Mouse (Mus musculus): ENCODE measurements around the gene Pou2f2. TPM values are rescaled to one million over a fixed set of nuclear protein-coding genes. Genes with fewer than 3 reads are reported as not detected.

The Pou2f2 gene
- total RNA-seq, 2 experiments from 2014 or later: 0.44 to 0.60 TPM

GRCm38 (mm10) chr7:25203624-25204023, 24.1 kb upstream of the Pou2f2 start:
- intact Hi-C loops (cut with DNase I): no loop called here
- no peak for DNase-seq

DNA sequence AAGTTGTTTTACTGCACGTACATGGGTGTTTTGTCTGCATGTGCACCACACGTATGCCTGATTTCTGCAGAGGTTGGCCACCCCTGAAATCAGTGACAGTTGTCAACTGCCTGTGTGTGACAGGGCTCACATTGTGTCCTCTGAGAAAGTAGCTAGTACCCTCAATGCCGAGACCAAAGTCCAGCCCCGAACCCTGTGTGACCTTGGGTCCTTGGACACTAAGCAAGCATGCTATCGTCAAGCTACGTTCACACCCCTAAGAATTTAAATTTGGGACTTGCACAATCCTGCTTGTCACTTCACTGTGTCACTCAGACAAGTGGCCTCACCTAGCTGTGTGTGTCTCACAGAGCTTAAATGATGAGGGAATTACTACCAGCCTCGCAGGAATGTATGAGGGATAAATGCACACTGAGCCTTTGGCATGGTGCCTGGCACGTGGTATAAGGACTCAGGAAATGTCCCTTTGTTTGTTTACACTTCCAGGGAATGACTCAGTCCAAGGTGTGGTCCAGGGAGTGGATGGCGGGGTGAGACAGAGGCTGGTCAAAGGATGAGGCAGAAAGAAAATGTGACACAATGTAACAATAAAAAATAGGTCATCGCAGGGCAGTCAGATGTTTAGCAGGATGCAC, 18.0 kb upstream of the Pou2f2 start:
- intact Hi-C loops (cut with DNase I): no loop called here
- peak in 1 of 2 experiments; percentile 24 for DNase-seq

DNA sequence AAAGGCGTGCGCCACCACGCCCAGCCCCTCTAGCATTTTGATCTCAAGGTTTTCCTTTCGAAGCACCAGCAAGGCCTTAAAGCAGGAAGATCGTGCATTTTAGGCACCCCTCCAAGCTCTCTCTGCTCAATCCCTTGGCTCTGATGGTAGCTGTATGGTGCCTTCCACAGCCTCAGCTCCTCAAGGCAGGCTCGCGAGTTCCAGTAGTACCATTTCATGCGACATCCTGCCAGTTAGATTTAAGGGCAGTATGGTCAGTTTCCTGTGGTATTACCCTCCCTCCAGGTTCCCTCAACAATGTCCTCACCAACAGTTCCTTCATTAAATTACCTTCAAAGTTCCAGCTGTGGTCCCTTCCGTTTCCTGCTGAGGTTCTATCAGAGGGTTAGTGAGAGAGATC, 16.6 kb upstream of the Pou2f2 start:
- DNase-seq: no peak
- intact Hi-C loops (cut with DNase I): no loop called here

- intact Hi-C loops (cut with DNase I): no loop called here
Measured at GRCm38 (mm10) chr7:25195148-25195547, 15.6 kb upstream of the Pou2f2 start.

DNA sequence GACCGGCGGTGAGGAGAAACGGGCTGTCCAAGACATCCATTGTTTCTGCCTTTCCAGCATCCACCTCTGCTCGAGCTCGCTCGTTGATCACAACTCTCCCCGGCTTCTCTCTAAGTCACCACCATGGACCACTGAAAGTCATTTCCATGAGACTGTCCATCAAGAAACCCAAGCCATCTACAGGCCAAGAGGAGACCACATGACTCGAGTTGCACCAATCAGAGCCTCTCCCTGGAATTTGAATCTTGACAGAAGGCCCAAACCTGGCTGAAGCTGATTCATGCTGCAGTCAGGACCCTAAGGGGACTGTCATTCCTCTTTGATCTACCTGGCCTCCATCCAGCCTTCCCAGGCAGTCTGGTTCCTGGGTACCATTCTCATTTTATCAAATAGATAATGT, 12.6 kb upstream of the Pou2f2 start:
- no peak for DNase-seq
- intact Hi-C loops (cut with DNase I): no loop called here

More at GRCm38 (mm10) chr7:25195148-25195547, 15.6 kb upstream of the Pou2f2 start:
- DNase-seq: no peak

DNA sequence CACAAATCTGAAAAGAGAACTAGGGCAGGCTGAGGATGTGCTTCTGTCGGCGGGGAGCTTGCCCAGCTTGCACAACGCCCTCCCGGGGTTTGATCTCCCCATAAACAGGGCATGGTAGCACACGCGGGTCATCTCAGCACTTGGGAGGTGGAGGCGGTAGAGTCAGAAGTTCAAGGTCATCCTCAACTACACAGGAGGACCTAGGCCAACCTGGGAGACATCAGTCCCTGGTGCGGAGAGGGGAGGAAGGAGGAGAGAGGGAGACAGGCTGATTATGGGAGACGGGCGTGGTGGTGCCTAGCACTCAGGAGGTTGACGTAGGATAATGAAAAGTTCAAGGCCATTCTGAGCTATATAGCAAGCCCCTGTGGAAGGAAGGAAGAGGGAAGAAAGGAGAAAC, 11.3 kb upstream of the Pou2f2 start:
- DNase-seq: no peak
- intact Hi-C loops (cut with DNase I): no loop called here

- peak; percentile 86 to 90 for DNase-seq
- intact Hi-C loops (cut with DNase I): loop anchor here (1.0 to 5.0 kb wide), 3 partner anchors 55 to 156 kb away; no protein-coding TSS in a partner anchor
Measured at GRCm38 (mm10) chr7:25187662-25188650, 8.4 kb upstream of the Pou2f2 start.

DNA sequence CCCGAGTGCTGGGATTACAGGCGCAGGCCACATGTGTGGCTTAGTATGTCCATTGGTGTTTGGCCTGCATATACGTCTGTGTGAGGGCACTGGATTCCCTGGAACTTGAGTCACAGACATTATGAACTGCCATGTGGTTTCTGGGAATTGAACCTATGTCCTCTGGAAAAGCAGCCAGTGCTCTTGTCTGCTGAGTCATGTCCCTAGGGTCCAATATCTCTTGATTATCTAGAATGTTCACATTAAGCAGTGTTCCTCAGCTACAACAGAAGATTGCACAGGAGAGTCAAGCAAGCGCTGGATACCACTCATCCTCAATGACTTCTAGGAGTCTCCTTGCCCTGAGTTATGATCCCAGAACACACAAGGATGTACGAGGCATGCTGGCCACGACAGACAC, 4.6 kb upstream of the Pou2f2 start:
- no peak for DNase-seq

GRCm38 (mm10) chr7:25181814-25182213, 2.3 kb upstream of the Pou2f2 start:
- intact Hi-C loops (cut with DNase I): no loop called here
- no peak for DNase-seq

More for the DNA sequence above, 4.6 kb upstream of the Pou2f2 start:
- intact Hi-C loops (cut with DNase I): no loop called here

DNA sequence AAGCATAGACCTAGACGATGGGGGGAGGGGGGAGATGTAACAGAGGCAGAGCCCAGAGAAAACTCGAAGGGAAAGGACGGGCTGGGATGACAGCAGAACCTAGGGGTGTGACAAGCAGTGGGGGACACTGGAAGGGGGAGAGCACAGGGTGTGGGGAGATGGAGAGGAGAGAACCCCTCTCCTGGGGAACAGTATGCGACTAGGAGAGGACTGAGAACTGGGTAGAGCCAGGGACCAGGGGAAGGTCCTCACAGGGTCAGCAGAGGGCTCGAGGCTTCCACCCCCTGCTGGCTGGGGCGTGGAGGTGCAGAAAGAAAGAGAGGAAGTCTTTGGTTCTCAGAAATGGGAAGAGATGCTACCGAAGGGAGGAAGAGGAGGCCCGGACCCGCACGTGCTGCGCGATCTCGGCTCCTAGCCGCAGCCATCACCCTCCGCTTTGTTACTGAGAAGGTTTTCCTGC, 1.8 kb upstream of the Pou2f2 start:
- DNase-seq: peak; percentile 30 to 50

DNA sequence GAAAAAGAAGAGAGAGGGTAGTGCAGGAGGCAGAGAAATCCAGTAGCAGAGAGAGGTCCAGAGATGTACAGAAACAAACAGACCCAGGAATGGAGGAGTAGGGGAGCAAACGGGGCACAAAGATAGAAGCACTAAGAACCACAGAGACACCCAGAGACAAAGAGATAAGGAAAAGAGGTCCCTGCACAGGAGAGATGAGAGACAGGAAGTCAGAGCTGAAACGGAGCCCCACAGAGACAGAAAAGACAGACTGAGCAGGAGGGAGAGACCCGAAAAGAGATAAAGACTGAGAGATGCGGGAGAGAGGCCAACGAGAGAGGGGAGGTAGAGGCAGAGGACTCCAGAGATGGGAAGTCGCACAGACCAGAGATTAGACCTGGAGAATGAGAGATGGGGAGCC, 986 bp upstream of the Pou2f2 start:
- intact Hi-C loops (cut with DNase I): no loop called here
- DNase-seq: no peak

More for the DNA sequence above, 1.8 kb upstream of the Pou2f2 start:
- intact Hi-C loops (cut with DNase I): no loop called here

GRCm38 (mm10) chr7:25178787-25179605, 530 bp downstream of the Pou2f2 start:
- peak in 1 of 2 experiments; percentile 20 for DNase-seq
- intact Hi-C loops (cut with DNase I): no loop called here

GRCm38 (mm10) chr7:25178317-25178716, 1.2 kb downstream of the Pou2f2 start:
- intact Hi-C loops (cut with DNase I): no loop called here
- DNase-seq: no peak

GRCm38 (mm10) chr7:25174343-25174742, 5.2 kb downstream of the Pou2f2 start:
- intact Hi-C loops (cut with DNase I): no loop called here
- DNase-seq: no peak

DNA sequence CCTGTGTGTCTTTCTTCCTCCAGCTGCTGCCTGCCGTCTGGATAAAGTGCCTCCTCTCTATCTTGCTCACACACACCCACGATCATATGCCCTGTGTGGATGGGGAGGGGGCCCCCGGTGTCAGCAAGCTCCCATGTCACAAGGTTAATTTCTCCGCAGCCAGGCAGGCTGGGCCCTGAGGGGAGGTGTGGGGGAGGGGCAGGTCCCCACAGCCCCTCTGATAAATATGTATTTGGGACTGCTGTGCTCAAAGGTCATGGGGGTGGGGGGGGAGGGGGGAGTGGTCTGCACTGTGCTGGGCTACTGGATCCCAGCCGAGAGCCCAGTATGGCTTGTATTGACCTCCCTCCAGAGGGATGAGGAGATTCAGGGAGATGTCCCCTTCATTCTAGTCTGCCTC, 6.9 kb downstream of the Pou2f2 start:
- DNase-seq: no peak
- intact Hi-C loops (cut with DNase I): no loop called here

DNA sequence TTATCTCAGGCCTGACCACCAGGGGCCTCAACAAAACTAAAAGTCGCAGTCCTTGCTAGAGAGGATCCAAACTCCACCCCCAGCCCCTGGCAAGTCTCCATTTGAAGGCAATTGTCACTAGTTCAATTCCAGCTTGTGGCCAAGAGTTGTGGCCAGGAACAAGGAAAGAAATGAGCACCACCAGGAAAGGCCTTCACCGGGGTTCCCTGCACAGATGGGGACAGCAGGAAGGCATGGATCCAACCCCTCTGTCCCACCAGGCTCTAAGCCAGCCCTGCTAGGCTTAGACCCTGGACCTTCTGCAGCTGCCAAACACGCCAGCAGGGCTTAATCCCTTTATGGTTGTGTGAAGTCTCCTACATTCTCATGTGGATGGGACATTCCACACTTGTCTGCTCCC, 8.9 kb downstream of the Pou2f2 start:
- intact Hi-C loops (cut with DNase I): no loop called here
- DNase-seq: no peak

DNA sequence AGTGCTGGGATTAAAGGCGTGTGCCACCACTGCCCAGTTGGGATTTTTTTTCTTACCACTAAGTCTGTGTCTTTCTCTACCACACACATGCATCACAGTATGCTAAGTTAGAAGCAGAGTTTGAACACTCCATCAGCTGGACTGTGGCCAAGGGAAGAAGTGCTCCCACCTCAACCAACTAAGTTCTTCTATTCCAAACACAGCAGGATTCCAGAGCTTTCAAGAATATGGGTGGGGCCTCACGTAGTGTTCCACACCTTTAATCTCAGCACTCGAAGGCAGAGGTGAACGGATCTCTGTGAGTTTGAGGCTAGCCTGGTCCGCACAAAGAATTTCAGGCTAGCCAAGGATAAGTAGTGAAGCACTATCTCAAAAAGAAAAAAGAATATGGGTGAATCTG, 13.4 kb downstream of the Pou2f2 start:
- intact Hi-C loops (cut with DNase I): no loop called here
- no peak for DNase-seq

- DNase-seq: no peak
- intact Hi-C loops (cut with DNase I): no loop called here
Measured at GRCm38 (mm10) chr7:25156158-25156648, 23.3 kb downstream of the Pou2f2 start.

DNA sequence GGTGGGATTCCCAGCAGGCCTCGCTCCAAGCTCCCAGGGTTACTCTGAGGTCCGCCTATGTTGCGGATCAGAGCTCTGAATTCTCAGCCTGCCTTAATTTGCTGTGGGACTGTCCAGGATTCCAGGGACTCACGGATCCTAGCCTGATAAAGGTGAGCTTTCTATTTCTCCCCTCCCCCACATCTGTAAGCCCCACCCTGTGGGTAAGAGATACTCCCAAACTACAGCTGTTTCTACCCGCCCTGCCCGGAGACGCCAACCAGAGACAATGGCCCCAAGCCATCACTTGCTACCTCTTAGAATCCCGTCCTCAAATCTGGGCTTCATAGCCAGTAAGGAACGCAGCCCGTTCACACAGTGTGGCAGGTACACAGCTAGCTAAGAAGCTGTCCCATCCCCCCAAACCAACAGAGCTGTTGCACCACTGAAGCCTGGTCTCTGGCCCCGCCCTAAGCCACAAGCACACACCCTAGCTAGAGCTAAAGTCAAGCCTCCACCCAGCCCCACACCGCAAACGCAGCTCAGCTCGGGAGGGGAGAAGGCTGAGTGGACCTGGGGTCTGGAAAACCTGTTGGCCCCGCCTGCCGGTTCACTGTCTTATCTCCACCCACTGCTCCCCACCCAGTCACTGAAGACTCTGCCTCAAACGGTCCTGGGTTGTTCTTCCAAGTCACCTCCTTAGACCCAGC, 23.9 kb downstream of the Pou2f2 start:
- DNase-seq: no peak
- intact Hi-C loops (cut with DNase I): no loop called here

- intact Hi-C loops (cut with DNase I): no loop called here
- DNase-seq: no peak
Measured at GRCm38 (mm10) chr7:25154648-25155047, 24.9 kb downstream of the Pou2f2 start.
